Mouse (Mus musculus) ovary, postnatal 10 days (tissue): Measurements from ENCODE around the gene Trnau1ap.
A peak's percentile ranks its signal among the peaks of the same experiment; 100 is the strongest.

ENCODE experiments used
- DNase-seq: peaks from one replicate; pipeline ENCODE4 v3.0.0; 2022; ENCODE audit warnings: low spot score

Trnau1ap gene

GRCm38 (mm10) chr4:132329115-132329834 lies at the start of gene Trnau1ap:
Trnau1ap (minus strand) TSS chr4:132329538.
- peak; percentile 70 for DNase-seq

DNA sequence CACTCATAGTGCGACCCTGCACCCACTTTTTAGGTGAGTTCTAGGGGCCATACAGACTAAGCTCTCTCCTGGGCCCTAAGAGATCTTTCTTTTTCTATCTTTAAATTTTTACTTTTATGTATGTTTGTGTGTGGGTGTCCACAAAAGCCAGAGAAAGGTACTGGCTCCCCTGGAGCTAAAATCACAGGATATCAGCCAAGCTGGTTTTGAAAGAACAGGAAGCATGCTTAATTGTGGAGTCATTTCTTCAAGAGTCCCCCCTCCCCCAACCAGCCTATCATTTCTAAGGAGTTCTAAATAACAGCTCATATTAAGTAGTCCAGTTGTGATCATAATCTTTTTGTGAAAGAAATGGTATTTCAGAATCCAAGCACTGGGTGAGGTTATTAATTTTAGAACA lies 44.5 kb upstream of the Trnau1ap start:
- DNase-seq = no peak

DNA sequence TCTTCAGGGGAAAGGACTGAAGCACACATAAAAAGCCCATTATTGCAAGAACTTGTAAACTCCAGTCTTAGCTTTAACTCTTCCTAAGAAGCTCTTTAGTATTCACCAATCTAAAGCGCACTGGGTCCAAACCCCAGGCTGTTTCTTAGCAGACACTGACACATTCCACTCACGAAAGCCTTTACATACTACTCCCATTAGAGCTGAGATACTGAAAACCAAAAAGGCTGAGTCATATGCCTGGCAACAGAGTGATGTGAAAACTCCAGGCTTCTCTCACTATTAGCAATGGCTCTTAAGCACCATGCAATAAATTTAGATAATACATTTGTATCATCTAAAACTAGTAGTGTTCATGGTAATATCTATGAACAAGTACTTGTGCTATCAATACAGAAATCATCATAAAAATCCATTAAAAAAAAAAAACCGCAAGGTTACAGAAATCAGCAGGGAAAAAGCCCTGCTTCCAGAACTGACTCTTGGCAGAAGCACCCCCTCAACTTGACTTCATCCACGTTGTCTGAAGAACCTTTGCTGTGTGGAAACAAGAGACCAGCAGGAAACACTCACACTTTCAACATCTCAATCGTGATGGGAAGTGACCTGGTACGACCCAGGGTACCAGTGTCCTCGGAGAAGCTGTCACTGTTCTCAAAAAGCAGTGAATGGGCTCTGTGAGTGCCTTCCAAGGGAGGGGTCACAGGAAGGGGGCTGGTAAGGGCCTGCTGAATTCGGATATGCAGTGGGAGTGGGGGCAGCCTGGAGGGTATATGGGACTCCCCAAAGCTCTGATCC lies 40.8 kb upstream of the Trnau1ap start:
- no peak for DNase-seq

GRCm38 (mm10) chr4:132367480-132368201 lies 38.3 kb upstream of the Trnau1ap start:
- DNase-seq = no peak

DNA sequence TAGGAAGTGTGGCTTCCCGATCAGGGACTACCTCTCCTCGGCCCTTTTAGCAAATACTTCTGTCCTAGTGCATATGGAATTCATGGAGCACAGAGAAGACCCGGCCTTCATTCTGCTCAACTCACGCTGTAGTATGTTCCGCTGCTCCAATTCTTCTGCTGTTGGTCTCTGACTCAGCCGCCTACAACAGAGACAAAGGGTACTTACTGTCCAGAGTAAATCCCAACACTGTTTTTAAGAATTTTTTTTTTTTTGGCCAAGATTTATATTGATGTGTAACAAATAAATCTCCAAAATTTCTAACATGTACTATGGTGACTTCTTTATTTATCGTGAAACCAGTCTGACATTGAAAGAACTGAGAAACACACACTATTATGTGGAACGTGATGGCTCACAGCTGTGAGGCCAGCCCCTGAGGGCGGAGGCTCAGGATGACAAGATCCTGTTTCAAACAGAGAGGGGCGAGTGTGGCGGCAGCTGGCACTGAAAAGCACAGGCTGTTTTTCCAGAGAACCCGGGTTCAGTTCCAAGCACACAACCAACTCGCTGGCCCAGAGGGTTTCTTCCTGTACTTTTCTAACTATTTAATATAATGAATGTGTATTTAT lies 36.2 kb upstream of the Trnau1ap start:
- no peak for DNase-seq

DNA sequence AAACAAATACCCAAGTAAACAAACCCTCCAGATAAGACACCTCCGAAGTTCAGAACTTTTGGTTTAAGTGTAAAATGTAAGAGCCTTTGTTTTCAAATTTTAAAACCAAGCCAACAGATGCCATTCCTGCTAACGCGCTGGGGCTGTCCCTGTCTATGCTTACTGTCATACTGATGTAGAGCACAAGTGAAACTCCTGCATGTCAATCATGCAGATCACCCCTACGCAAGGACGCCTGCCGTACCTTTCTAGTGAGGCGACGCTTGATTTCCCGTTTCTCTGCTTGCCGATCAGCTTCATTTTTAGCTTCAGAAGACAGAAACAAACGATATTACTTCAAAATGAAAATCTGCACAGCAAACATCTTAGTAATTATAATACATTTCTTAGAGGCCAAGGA lies 34.1 kb upstream of the Trnau1ap start:
- no peak for DNase-seq

- no peak for DNase-seq
Observed at GRCm38 (mm10) chr4:132359510-132359909, 30.2 kb upstream of the Trnau1ap start.

- no peak for DNase-seq
Observed at GRCm38 (mm10) chr4:132356170-132356569, 26.8 kb upstream of the Trnau1ap start.

GRCm38 (mm10) chr4:132355403-132355802 lies 26.1 kb upstream of the Trnau1ap start:
- DNase-seq = no peak

- no peak for DNase-seq
Observed at GRCm38 (mm10) chr4:132354571-132354970, 25.2 kb upstream of the Trnau1ap start.

- peak; percentile 88 for DNase-seq
Observed at GRCm38 (mm10) chr4:132353481-132353885, 24.1 kb upstream of the Trnau1ap start, which contains the start of gene Rcc1. Rcc1 (minus strand) TSS chr4:132353605.

- no peak for DNase-seq
Observed at GRCm38 (mm10) chr4:132352739-132353138, 23.4 kb upstream of the Trnau1ap start.

- no peak for DNase-seq
Observed at GRCm38 (mm10) chr4:132351401-132351800, 22.1 kb upstream of the Trnau1ap start.

GRCm38 (mm10) chr4:132350854-132351253 lies 21.5 kb upstream of the Trnau1ap start:
- no peak for DNase-seq

DNA sequence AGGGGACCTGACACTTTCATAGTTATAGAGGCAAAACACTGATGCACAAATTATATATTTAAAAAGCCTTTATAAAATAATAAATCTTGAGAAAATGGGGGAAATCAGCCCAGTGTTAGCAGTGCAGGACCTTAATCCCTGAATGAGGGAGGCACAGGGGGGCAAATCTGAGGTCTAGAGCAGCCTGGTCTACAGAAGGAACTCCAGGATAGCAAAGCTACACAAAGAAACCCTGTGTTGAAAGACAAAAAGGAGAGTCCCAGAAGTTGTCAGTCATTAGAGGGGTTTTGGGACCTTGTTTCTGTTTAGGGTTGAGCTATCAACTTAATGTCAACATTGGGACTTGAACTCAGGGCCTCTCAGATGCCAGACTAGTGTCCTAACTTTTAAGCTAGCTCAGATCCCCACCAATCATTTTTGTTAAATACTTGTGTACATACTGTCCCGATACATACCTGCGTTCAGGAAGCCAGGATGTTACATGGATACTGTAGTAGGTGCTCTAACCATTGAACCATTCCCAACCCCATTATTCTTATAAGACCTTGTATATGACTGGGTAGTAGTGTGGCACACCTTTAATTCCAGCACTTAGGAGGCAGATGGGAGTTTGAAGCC lies 20.9 kb upstream of the Trnau1ap start:
- no peak for DNase-seq

DNA sequence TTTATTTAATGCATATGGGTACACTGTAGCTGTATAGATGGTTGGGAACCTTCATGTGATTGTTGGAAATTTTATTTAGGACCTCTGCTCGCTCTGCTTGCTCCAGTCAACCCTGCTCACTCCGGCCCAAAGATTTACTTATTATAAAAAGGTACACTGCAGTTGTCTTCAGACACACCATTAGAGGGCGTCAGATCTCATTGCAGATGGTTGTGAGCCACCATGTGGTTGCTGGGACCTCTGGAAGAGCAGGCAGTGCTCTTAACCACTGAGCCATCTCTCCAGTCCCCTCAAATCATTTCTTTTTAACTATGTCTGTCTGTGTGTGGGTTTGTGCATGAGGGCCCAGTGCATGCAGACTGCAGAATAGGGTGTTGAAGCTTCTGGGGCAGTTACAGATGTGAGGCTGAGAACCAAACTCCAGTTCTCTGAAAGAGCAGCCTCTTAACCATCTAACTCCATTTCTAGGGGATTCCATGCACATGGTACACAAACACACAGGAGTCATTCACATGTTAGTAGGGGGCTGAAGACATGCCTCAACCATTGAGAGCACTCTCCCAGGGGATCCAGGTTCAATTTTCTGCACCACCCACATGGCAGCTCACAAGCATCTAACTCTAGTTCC lies 20.3 kb upstream of the Trnau1ap start:
- no peak for DNase-seq

DNA sequence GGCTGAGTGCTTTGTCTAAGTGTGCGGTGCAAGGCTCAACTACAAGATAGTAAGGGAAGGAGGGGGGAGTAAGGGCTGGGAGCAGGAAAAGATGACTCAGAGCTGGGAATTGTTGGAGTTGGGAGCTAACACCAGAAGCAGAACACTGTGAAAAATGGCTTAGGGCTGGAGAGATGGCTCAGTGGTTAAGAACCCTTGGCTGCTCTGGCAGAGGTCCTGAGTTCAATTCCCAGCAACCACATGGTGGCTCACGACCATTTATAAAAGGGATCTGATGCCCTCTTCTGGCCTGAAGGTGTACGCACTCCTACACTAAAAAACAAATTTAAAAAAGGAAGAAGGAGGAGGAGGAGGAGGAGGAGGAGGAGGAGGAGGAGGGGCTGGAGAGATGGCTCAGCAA lies 17.3 kb upstream of the Trnau1ap start:
- no peak for DNase-seq

DNA sequence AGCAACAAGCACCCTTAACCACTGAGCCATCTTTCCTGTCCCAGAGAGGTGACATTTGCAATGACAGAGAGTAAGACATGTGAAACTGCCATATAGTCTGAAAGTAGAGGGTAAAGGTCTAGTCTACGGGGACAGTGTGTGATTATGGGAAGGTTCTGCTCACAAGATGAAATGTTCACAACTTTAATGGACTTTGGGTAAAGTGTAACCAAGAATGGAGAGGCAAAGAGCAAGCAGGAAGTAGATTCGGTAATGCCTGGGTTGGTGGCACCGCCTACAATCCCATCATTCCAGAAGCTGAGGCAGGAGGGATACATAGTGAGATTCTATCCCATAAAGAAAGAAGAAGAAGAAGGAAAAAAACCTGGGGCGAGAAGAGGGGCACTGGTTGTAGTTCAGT lies 16.9 kb upstream of the Trnau1ap start:
- no peak for DNase-seq

- no peak for DNase-seq
Observed at GRCm38 (mm10) chr4:132345843-132346212, 16.5 kb upstream of the Trnau1ap start.

- peak; percentile 98 for DNase-seq
Observed at GRCm38 (mm10) chr4:132345135-132345842, 16.0 kb upstream of the Trnau1ap start.
